Comparison of ENCODE assay signal across 14 mouse cellular contexts in genomic region chr10:17200524-17201426, GRCm38 (mm10).
A peak's percentile ranks its signal among the peaks of the same experiment; 100 is the strongest.
DNase-seq lines count a peak whose midpoint lies in the region; ATAC-seq and TF ChIP-seq lines count a peak whose summit lies in the region.
"Had no signal": no experiment of that assay in that cellular context is flagged by ENCODE, and none has a peak within 500 bp of the region (broad histone marks: within the 10 kb centered on the region; RNA-seq: fewer than 3 reads in every experiment).

No protein-coding gene starts in this region.

- in situ Hi-C loops in CH12.LX (cut with MboI; ENCODE audit: low pct_ligation_motif_present, low pct_unique_long_range_greater_than_20kb, low sequenced_read_pairs) = no loop called here

- no peak overlapping the region for H3K4me3 ChIP-seq in lung, adult 2 months (replicated peaks; ENCODE audit: extremely low read depth, low read depth, low read length)
- H3K4me3 ChIP-seq in CH12.LX (replicated peaks in 1 of 3; ENCODE audit: low read depth in 2 of 3, low read length in 2 of 3, poor library complexity in 1 of 3) = no peak overlapping the region
- no peak overlapping the region for H3K4me3 ChIP-seq in brown adipose tissue, adult 24 weeks (ENCODE audit: insufficient read depth, low read depth, low read length)
- no peak overlapping the region for H3K4me3 ChIP-seq in gastrocnemius, adult 2 months

- peak; percentile 9 for DNase-seq in lung, postnatal 25 days (ENCODE audit: low spot score)
- no peak for DNase-seq in lung, adult 2 months
- peak; percentile 80 for DNase-seq in CH12.LX (ENCODE audit: extremely low read depth)
- DNase-seq in gastrocnemius, postnatal 25 days = no peak
- no peak for DNase-seq in gastrocnemius, adult 2 months
- DNase-seq in testis, postnatal 10 days (ENCODE audit: low spot score) = no peak
- DNase-seq: layer of hippocampus, adult 9-11 months; lung, postnatal 14 days; retina, postnatal 1 day had no signal

- intact Hi-C loops in gastrocnemius, adult 2 months (cut with DNase I) = no loop called here

- no peak for TF ChIP-seq CTCF in lung, adult 2 months (IDR thresholded peaks at IDR 0.05; ENCODE audit: insufficient read depth, low read length)
- TF ChIP-seq CTCF in CH12.LX (conservative IDR thresholded peaks at IDR 0.05 in 1 of 2, IDR thresholded peaks at IDR 0.05 in 1 of 2; ENCODE audit: low read depth in 2 of 2, low read length in 2 of 2) = no peak
- no peak for TF ChIP-seq CTCF in gastrocnemius, adult 2 months (IDR thresholded peaks at IDR 0.05)

- peak; percentile 84 for TF ChIP-seq EP300 in CH12.LX (IDR thresholded peaks at IDR 0.05; ENCODE audit: low read length)

- H3K9me3 ChIP-seq in CH12.LX (replicated peaks; ENCODE audit: low read length) = no peaks in the 10 kb centered on the region

- 78% methylated on average over 8 of the region's 8 CpGs for WGBS in lung, adult 2 months

- peak; percentile 79 for ATAC-seq in megakaryocyte progenitor cell, adult 5-6 weeks (replicated peaks; ENCODE audit: poor library complexity)
- ATAC-seq: activated CD4-positive, CD25-positive, alpha-beta regulatory T cell, adult 4 months had no signal

- H3K36me3 ChIP-seq in CH12.LX (replicated peaks in 1 of 2; ENCODE audit: control insufficient read depth in 1 of 2, insufficient read depth in 1 of 2, low read length in 1 of 2) = no peaks in the 10 kb centered on the region

- dilution Hi-C loops in CH12.LX (cut with MboI; ENCODE audit: extremely low pct_ligation_motif_present, extremely low pct_unique_long_range_greater_than_20kb, low sequenced_read_pairs) = no loop called here

- peak overlapping the region; percentile 63 for H3K4me2 ChIP-seq in CH12.LX (ENCODE audit: insufficient read depth, low read depth, poor library complexity, severe bottlenecking)
- H3K4me2 ChIP-seq: heart, embryonic 11.5 days; hindbrain, embryonic 14.5 days had no signal

- no peaks in the 10 kb centered on the region; the same call in 1 of the 2 replicates for H3K4me1 ChIP-seq in lung, adult 2 months (ENCODE audit: control insufficient read depth, insufficient read depth, low read length)
- H3K4me1 ChIP-seq in CH12.LX (ENCODE audit: control insufficient read depth in 1 of 2, insufficient read depth in 2 of 2) = peaks cover 19 to 46% of the 10 kb centered on the region in 2 experiments
- H3K4me1 ChIP-seq in brown adipose tissue, adult 24 weeks (ENCODE audit: control insufficient read depth, insufficient read depth, insufficient read length, low read length) = no peaks in the 10 kb centered on the region

- peak overlapping the region; percentile 73 for H3K27ac ChIP-seq in CH12.LX (ENCODE audit: insufficient read depth, low read depth)
- 0 out of 2 replicates have a peak overlapping the region, but pooled peaks have one; percentile 60 for H3K27ac ChIP-seq in brown adipose tissue, adult 24 weeks (replicated peaks; ENCODE audit: low read depth, low read length)
- no peak overlapping the region; the same call in 1 of the 2 replicates for H3K27ac ChIP-seq in gastrocnemius, adult 2 months
- H3K27ac ChIP-seq: hindbrain, embryonic 14.5 days had no signal

- no peaks in the 10 kb centered on the region for H3K79me2 ChIP-seq in CH12.LX (replicated peaks; ENCODE audit: control insufficient read depth, extremely low read depth, insufficient read depth, poor library complexity, severe bottlenecking)

- TF ChIP-seq RAD21 in CH12.LX (IDR thresholded peaks at IDR 0.05; ENCODE audit: low read depth, low read length) = peak; percentile 7

- H3K9ac ChIP-seq in CH12.LX (ENCODE audit: insufficient read depth, low read depth) = peak overlapping the region; percentile 29; the same call in 1 of the 2 replicates
- H3K9ac ChIP-seq: hindbrain, embryonic 14.5 days had no signal

- H3K27me3 ChIP-seq in CH12.LX (replicated peaks) = no peaks in the 10 kb centered on the region

- TF ChIP-seq POLR2A in lung, adult 2 months (IDR thresholded peaks at IDR 0.05; ENCODE audit: borderline replicate concordance, extremely low read depth, low read depth, low read length) = no peak
- no peak; the same call in 1 of the 2 replicates for TF ChIP-seq POLR2A in CH12.LX (IDR thresholded peaks at IDR 0.05; ENCODE audit: low read depth, low read length)

TF ChIP-seq in CH12.LX, 34 proteins besides CTCF, POLR2A, EP300 and RAD21:
- no peak for TF ChIP-seq HCFC1 (IDR thresholded peaks at IDR 0.05; ENCODE audit: low read depth, low read length)
- TF ChIP-seq ZC3H11A (IDR thresholded peaks at IDR 0.05; ENCODE audit: low read depth, low read length) = no peak
- no peak for TF ChIP-seq ELF1 (IDR thresholded peaks at IDR 0.05; ENCODE audit: low read depth, low read length)
- TF ChIP-seq MXI1 (IDR thresholded peaks at IDR 0.05; ENCODE audit: low read depth, low read length) = no peak
- TF ChIP-seq ZKSCAN1 (IDR thresholded peaks at IDR 0.05; ENCODE audit: borderline replicate concordance, low read depth, low read length) = no peak
- TF ChIP-seq JUND (conservative IDR thresholded peaks at IDR 0.05; ENCODE audit: low read depth, low read length) = peak; percentile 65
- no peak for TF ChIP-seq UBTF (IDR thresholded peaks at IDR 0.05; ENCODE audit: low read depth, low read length)
- TF ChIP-seq MAX (IDR thresholded peaks at IDR 0.05; ENCODE audit: low read length) = peak; percentile 55; the same call in 1 of the 2 replicates
- 0 out of 2 replicates have a peak, but pooled peaks have one; percentile 36 for TF ChIP-seq MAFK (IDR thresholded peaks at IDR 0.05; ENCODE audit: insufficient replicate concordance, low read length)
- 0 out of 2 replicates have a peak, but pooled peaks have one; percentile 61 for TF ChIP-seq TBP (conservative IDR thresholded peaks at IDR 0.05; ENCODE audit: low read depth, low read length)
- no peak for TF ChIP-seq ZMIZ1 (IDR thresholded peaks at IDR 0.05; ENCODE audit: low read depth, low read length)
- no peak for TF ChIP-seq USF1 (IDR thresholded peaks at IDR 0.05; ENCODE audit: low read depth, low read length)
- TF ChIP-seq ETS1 (conservative IDR thresholded peaks at IDR 0.05; ENCODE audit: low read depth, low read length) = peak; percentile 76
- TF ChIP-seq GABPA (IDR thresholded peaks at IDR 0.05; ENCODE audit: insufficient replicate concordance, low read depth, low read length) = no peak
- no peak for TF ChIP-seq CHD1 (IDR thresholded peaks at IDR 0.05; ENCODE audit: low read depth, low read length)
- no peak for TF ChIP-seq PAX5 (IDR thresholded peaks at IDR 0.05; ENCODE audit: low read length)
- TF ChIP-seq E2F4 (IDR thresholded peaks at IDR 0.05; ENCODE audit: insufficient replicate concordance, low read depth, low read length) = no peak
- TF ChIP-seq KAT2A (IDR thresholded peaks at IDR 0.05; ENCODE audit: insufficient replicate concordance, low read length) = no peak
- peak; percentile 76 for TF ChIP-seq JUN (IDR thresholded peaks at IDR 0.05; ENCODE audit: insufficient read depth, low read depth, low read length)
- peak; percentile 14 for TF ChIP-seq SMC3 (IDR thresholded peaks at IDR 0.05; ENCODE audit: low read depth, low read length)
- no peak for TF ChIP-seq MAZ (IDR thresholded peaks at IDR 0.05; ENCODE audit: low read depth, low read length)
- peak; percentile 77 for TF ChIP-seq BHLHE40 (IDR thresholded peaks at IDR 0.05; ENCODE audit: low read depth, low read length)
- no peak for TF ChIP-seq USF2 (conservative IDR thresholded peaks at IDR 0.05; ENCODE audit: low read depth, low read length)
- TF ChIP-seq SIN3A (IDR thresholded peaks at IDR 0.05; ENCODE audit: low read length) = no peak
- TF ChIP-seq NRF1 (IDR thresholded peaks at IDR 0.05; ENCODE audit: low read depth, low read length) = no peak
- no peak for TF ChIP-seq RCOR1 (conservative IDR thresholded peaks at IDR 0.05; ENCODE audit: low read depth, low read length)
- TF ChIP-seq IRF4 (IDR thresholded peaks at IDR 0.05; ENCODE audit: low read depth, low read length) = peak; percentile 54
- TF ChIP-seq CHD2 (IDR thresholded peaks at IDR 0.05; ENCODE audit: low read length) = peak; percentile 50
- TF ChIP-seq ZNF384 (IDR thresholded peaks at IDR 0.05; ENCODE audit: low read depth, low read length) = peak; percentile 92
- TF ChIP-seq MYC (IDR thresholded peaks at IDR 0.05; ENCODE audit: low read depth, low read length) = no peak; the same call in none of the 2 replicates
- no peak for TF ChIP-seq NELFE (IDR thresholded peaks at IDR 0.05; ENCODE audit: low read depth, low read length)
- peak; percentile 68 for TF ChIP-seq TCF12 (IDR thresholded peaks at IDR 0.05; ENCODE audit: low read depth, low read length)
- TF ChIP-seq MEF2A (IDR thresholded peaks at IDR 0.05; ENCODE audit: borderline replicate concordance, low read depth, low read length) = peak; percentile 84
- TF ChIP-seq POLR2AphosphoS2 (IDR thresholded peaks at IDR 0.05; ENCODE audit: low read depth, low read length) = no peak

Comparison
In these comparisons a context has a peak if more than half of its experiments do, and no peak if none do; other contexts are left out.
1. DNase-seq: peak in lung, postnatal 25 days (single experiment) and CH12.LX (single experiment); none in lung, adult 2 months (single experiment), gastrocnemius, postnatal 25 days (single experiment), gastrocnemius, adult 2 months (single experiment) and testis, postnatal 10 days (single experiment).